Mouse (Mus musculus): ENCODE data around the gene Lamp2.
A peak's percentile ranks its signal among the peaks of the same experiment; 100 is the strongest.
"Not testable (repeated sequence)": the region's sequence is repeated elsewhere in the genome, so short reads cannot be mapped to it uniquely, and the experiment has no call there.

Lamp2 gene

DNA sequence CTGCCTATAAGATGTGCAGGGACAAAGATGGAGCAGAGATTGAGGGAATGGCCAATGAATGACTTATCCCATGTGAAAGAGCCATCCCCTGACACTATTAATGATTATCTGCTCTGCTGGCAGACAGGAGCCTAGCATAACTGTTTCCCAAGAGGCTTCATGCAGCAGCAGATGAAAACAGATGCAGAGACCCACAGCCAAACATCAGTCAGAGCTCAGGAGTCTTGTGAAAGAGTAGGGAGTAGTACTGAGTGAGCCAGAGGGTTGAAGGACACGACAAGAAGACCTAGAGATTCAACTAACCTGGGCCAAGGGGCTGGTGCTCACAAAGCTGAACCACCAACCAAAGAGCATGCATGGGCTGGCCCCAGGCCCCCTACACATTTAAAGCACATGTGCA lies 30.2 kb downstream of the Lamp2 start:
- no peak for DNase-seq (ENCODE audit: low spot score in 2 of 2)

DNA sequence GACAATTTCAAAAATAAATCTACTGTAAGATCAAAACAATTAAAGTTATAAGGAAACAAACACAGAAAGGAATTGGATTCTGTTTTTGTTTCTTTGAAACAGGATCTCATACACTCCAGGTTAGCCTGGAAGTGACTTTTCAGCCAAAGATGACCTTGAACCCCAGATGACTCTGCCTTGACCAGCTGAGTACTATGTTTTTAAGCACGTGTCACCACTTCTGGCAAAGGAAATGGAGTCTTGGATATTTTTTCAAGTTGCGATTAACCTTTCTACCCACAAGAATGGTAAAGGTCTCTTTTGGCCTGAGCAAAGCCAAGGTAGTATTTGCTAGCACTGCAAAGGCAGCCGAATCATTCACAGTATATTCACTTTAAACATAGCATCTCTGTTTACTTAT lies 33.2 kb downstream of the Lamp2 start:
- no peak for DNase-seq (ENCODE audit: low spot score in 2 of 2)

DNA sequence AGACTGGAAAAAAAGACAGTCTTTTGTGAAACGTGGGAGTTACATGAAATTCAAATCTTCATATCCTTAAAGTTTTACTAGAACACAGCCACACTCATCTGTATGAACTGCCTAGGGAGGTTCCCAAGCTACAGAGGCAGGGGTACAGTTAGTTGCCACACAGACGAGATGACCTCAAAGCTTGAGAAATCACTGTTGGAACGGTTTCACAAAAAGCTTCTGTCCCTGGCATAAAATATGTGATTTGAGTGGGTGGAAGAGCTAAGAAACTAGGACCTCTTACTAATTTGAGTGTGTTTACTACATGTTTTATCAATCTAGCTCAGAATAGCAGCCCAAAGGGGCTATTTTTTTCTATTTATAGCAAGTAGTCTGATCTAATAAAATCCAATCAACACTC lies 33.9 kb downstream of the Lamp2 start:
- DNase-seq (ENCODE audit: low spot score in 2 of 2), result no peak

DNA sequence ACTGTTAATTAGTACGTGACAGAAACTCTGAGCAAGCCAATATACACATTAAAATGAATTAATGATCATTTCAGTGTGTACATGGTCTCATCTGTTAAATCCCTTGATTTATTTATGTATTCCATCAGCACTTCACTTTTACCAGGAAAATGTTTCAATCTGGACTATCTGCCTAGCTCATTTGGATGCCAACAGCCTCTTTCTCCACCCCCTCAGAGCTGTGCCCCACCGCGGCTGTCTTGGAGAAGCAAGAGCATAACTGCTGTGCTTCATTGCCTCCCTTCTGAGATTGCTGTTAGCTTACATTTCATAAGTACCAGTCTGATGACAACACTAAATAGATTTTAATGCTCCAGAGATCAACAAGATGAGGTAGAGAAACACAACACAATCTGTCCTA lies 52.4 kb downstream of the Lamp2 start:
- DNase-seq (ENCODE audit: low spot score in 2 of 2), result no peak

DNA sequence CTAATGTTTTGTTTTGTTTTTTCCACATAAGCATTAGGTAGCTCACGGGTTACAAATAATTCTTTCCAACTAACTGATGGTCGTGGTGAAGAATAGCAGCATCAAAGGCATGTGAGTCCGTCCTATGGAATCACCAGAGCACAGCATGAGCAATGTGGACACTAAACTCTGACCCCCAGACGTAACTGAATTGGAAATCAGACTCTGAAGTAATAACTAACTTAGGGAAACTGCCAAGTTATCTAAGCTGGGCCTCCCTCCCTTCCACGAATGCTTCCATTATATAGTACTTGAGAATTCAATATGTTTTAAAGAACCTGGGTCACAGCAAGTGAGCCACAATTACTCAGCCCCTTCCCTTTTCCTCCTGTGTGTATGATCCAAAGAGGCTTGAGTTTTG lies 53.3 kb downstream of the Lamp2 start:
- DNase-seq (ENCODE audit: low spot score in 2 of 2), result no peak

DNA sequence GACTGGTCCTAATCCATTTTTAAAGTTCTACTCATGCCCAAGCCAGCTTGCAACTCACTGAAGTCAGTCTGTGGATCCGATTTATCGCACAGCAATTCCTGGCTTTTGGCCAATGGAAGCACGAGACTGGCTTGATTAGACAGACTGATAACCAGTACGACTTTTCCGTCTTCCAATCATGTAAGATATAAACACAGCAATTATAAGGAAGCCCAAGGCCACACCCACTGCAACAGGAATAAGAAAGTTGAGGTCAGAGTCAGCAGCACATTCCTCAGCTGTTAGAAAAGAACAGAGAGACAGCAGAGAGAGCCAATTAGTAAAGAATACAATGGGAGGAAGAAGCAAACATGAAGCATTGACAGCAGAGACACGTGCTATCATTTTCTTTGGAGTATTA lies 54.2 kb downstream of the Lamp2 start:
- DNase-seq (ENCODE audit: low spot score in 2 of 2), result peak in 1 of 2 experiments; percentile 24

DNA sequence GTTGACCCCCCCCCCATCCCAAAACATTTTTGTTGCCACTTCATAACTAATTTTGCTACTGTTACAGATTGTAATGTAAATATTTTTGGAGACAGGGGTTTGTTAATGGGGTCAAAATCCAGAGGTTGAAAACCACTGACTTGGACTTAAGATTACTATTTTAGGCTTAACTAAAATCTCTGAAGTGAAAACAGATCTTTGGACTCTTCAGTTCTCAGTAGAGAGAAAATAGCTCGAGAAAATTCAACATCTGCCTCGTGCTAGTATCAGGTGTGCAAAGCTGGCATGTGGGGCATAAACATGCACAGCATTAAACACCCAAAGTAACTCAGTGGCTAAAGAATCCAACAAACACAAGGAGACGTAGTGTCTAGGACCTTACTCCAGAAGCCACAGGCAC lies 55.6 kb downstream of the Lamp2 start:
- DNase-seq (ENCODE audit: low spot score in 2 of 2), result no peak

DNA sequence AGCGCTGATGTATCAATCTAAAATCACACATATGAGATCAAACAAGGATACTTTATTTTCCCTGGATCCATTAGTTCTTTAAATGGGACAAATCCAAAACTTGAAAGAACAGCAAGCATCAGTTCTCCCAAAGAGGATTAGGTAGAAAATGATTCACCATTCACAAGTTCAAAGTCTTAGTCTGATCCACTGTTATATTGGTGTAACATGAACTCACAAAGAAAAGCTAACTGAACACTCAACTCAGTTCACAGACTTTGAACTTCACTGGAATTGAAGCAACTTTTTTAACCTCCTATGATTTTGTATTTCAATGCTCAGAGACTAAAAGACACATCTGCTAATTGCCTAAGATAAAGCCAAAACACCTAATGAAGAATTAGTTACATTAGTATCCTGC lies 56.6 kb downstream of the Lamp2 start:
- DNase-seq (ENCODE audit: low spot score in 2 of 2), result no peak

DNA sequence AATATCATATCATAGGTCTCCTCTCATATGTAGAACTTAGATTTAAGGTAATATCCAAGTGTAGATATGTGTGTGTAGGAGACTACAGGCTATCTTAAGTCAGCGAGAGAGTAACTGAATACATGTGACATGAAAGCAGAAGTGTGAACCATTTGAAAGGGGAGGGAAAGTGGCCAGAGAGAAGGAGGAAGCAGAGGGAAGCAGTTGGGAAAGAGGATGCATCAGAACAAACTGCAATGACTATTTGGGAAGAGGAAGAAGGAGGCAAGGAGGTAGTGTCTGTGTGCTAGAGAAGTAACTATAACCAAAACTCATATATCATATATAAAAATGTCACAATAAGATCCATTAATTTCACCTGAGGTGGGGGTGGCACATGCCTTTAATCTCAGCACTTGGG lies 83.1 kb downstream of the Lamp2 start:
- DNase-seq (ENCODE audit: low spot score in 2 of 2), result not testable (repeated sequence)

DNA sequence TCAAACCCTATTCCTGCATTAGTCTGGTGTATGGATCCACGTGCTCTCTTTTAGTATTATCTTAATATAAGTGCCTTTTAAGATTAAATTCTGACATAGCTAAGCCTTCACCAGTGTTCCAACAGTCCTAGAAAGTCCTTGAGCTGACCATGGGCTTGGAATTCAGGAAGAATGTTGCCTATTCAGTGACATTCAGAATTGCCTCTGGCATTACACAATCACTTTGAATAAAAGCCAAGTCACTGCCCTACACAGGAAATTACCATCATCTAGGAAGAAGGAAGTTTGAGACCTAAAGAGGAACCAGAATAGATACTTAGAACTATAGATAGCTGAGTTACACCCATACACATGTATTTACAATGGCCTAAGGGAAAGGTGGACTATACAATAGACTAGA lies 91.6 kb downstream of the Lamp2 start:
- not testable (repeated sequence) for DNase-seq (ENCODE audit: low spot score in 2 of 2)

DNA sequence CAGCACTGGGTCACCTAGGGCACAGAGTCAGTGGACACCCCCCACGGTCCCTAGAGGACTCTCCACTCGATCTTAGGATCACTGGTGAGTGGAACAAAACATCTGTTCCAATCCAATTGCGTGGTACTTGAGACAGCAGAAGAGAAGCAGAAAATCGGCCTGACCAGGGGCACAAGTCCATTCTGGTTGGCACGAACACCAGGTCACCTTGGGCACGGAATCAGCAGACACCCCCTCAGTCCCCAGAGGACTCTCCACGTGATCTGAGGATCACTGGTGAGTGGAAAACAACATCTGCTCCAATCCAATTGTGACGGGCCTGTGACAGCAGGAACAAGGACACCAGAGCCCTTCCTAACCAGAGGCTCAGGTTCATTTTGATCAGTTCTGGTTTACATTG lies 94.2 kb downstream of the Lamp2 start:
- DNase-seq (ENCODE audit: low spot score in 2 of 2), result no peak
